Mouse (Mus musculus): ENCODE results near the gene Eef1akmt4.

The Eef1akmt4 gene

GRCm38 (mm10) chr16:20611357-20612227 lies at the start of gene Eef1akmt4, which contains the start of the genes Gm49333 and Alg3:
Gene Eef1akmt4, plus strand, starts transcription at chr16:20611593.
Gene Gm49333, plus strand, starts transcription at chr16:20611610.
Gene Alg3, minus strand, starts transcription at chr16:20611735.
- DNase-seq, result peak; percentile 86

- no peak for DNase-seq
Observed at GRCm38 (mm10) chr16:20565075-20565474, 46.3 kb upstream of the Eef1akmt4 start.

GRCm38 (mm10) chr16:20589366-20589938 lies 21.9 kb upstream of the Eef1akmt4 start, which contains the start of gene Vwa5b2:
Gene Vwa5b2, plus strand, starts transcription at chr16:20589471.
- no peak for DNase-seq

GRCm38 (mm10) chr16:20589939-20590679 lies 21.3 kb upstream of the Eef1akmt4 start:
- DNase-seq, result peak; percentile 69

- DNase-seq, result no peak
Observed at GRCm38 (mm10) chr16:20590680-20591038, 20.7 kb upstream of the Eef1akmt4 start.

- DNase-seq, result no peak
Observed at GRCm38 (mm10) chr16:20591076-20591705, 20.2 kb upstream of the Eef1akmt4 start.

GRCm38 (mm10) chr16:20595060-20595673 lies 16.2 kb upstream of the Eef1akmt4 start:
- no peak for DNase-seq

- DNase-seq, result no peak
Observed at GRCm38 (mm10) chr16:20595737-20596136, 15.7 kb upstream of the Eef1akmt4 start.

GRCm38 (mm10) chr16:20596687-20597441 lies 14.5 kb upstream of the Eef1akmt4 start:
- DNase-seq, result no peak

GRCm38 (mm10) chr16:20600511-20600910 lies 10.9 kb upstream of the Eef1akmt4 start:
- no peak for DNase-seq

- DNase-seq, result no peak
Observed at GRCm38 (mm10) chr16:20604705-20605104, 6.7 kb upstream of the Eef1akmt4 start.

GRCm38 (mm10) chr16:20610501-20611356 lies 664 bp upstream of the Eef1akmt4 start:
- peak; percentile 74 for DNase-seq

- DNase-seq, result peak; percentile 64
Observed at GRCm38 (mm10) chr16:20619541-20620398, 8.4 kb downstream of the Eef1akmt4 start.

- no peak for DNase-seq
Observed at GRCm38 (mm10) chr16:20620399-20620735, 9.0 kb downstream of the Eef1akmt4 start.

- DNase-seq, result no peak
Observed at GRCm38 (mm10) chr16:20620751-20621190, 9.4 kb downstream of the Eef1akmt4 start.

- peak; percentile 89 for DNase-seq
Observed at GRCm38 (mm10) chr16:20621191-20621990, 10.0 kb downstream of the Eef1akmt4 start, which contains the start of gene Camk2n2. Gene Camk2n2, minus strand, starts transcription at chr16:20621287.

- DNase-seq, result peak; percentile 86
Observed at GRCm38 (mm10) chr16:20621991-20622685, 10.7 kb downstream of the Eef1akmt4 start.

GRCm38 (mm10) chr16:20623211-20623610 lies 11.8 kb downstream of the Eef1akmt4 start:
- no peak for DNase-seq
